ENCODE assay signal across 8 mouse cellular contexts in the genomic region with DNA sequence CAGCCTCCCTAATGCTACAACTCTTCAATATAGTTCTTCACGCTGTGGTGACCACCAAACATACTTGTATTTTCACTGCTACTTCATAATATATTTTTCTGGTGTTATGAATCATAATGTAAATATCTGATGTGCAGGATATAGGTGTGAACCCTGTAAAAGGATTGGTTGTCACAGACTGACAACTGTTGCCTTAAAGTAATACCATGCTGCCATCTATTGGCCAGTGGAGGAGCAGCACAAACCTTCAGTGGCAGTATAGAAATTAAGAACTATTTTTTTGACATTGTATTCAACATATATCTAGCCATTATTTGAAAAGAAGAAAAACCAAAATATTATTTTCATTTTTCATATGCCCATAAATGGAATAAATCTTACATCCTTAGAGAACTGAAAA. TPM values are rescaled to one million over a fixed set of nuclear protein-coding genes. Genes with fewer than 3 reads are reported as not detected.
A peak's percentile ranks its signal among the peaks of the same experiment; 100 is the strongest.
DNase-seq lines count a peak whose midpoint lies in the region; ATAC-seq and TF ChIP-seq lines count a peak whose summit lies in the region.

No protein-coding gene starts in this region.

- no peak overlapping the region for H3K4me3 ChIP-seq in G1E (ENCODE audit: low read depth, low read length)

- H3K9me3 ChIP-seq in G1E (replicated peaks) = no peaks in the 10 kb centered on the region

- peak; percentile 26 to 48 for DNase-seq in left cerebral cortex, adult 18-20 months (ENCODE audit: low spot score in 2 of 2)
- DNase-seq in left cerebral cortex, adult 8-10 months (ENCODE audit: low spot score in 2 of 2) = no peak
- DNase-seq in G1E (ENCODE audit: low spot score) = peak; percentile 6
- DNase-seq in c-Kit-positive CD71-positive TER-119-negative erythroid progenitor cells, embryonic 14.5 days (ENCODE audit: low read depth) = peak; percentile 49
- peak; percentile 23 to 58 for DNase-seq in heart, postnatal 14 days
- DNase-seq in left cerebral cortex, postnatal 4 days = peak; percentile 18
- peak; percentile 71 for DNase-seq in retina, postnatal 1 day
- no peak for DNase-seq in neural tube, embryonic 10.5 days (ENCODE audit: extremely low spot score, low spot score)

- peak; percentile 39 for TF ChIP-seq CTCF in G1E (IDR thresholded peaks at IDR 0.05; ENCODE audit: low read depth, low read length)

- no peaks in the 10 kb centered on the region for H3K27me3 ChIP-seq in G1E (ENCODE audit: insufficient read depth, low read length)

- H3K36me3 ChIP-seq in G1E (replicated peaks) = peaks cover 63% of the 10 kb centered on the region

- H3K4me1 ChIP-seq in G1E (ENCODE audit: insufficient read depth, low read depth, low read length) = no peaks in the 10 kb centered on the region

- no peak for ATAC-seq in G1E (ENCODE audit: extremely low read depth, insufficient number of reproducible peaks, low FRiP score, poor library complexity, severe bottlenecking)

- intact Hi-C loops in heart, postnatal 14 days (cut with DNase I) = loop anchor here (1.0 to 10.0 kb wide), 3 partner anchors 88 to 187 kb away; no protein-coding TSS in a partner anchor
- intact Hi-C loops in left cerebral cortex, postnatal 4 days (cut with DNase I) = loop anchor here (5.0 kb wide), 1 partner anchor 185 kb away; no protein-coding TSS in a partner anchor

RNA-seq across cellular contexts. Expression of gene Ino80, which starts 40.5 kb away (rescaled TPM):
- total RNA-seq in left cerebral cortex, adult 18-20 months (2021) = 10 to 100 TPM; 21.6 to 21.7 TPM
- total RNA-seq in left cerebral cortex, adult 8-10 months (2022) = 10 to 100 TPM; 21.1 to 24.9 (median 23.3) TPM
- total RNA-seq in G1E (2014; fragmentation: Nextera tagmentation) (41.2 and 46.8 TPM in 2 replicates), G1E (2017) (16.3 and 20.4 TPM in 2 replicates)
- 7.0 and 8.0 TPM in 2 replicates for polyA plus RNA-seq in G1E (2012)
- total RNA-seq in heart, postnatal 14 days (2021) = 10 to 100 TPM; 11.8 TPM
- 10 to 100 TPM; 20.9 to 23.7 TPM for total RNA-seq in left cerebral cortex, postnatal 4 days (2021)

Comparison
In these comparisons a context has a peak if more than half of its experiments do, and no peak if none do; other contexts are left out.
1. DNase-seq: peak in left cerebral cortex, adult 18-20 months (2 of 2), G1E (single experiment), c-Kit-positive CD71-positive TER-119-negative erythroid progenitor cells, embryonic 14.5 days (single experiment), heart, postnatal 14 days (2 of 2), left cerebral cortex, postnatal 4 days (single experiment) and retina, postnatal 1 day (single experiment); none in left cerebral cortex, adult 8-10 months (0 of 2) and neural tube, embryonic 10.5 days (single experiment).